Mouse (Mus musculus) MEL (cell line): ENCODE measurements around the gene Snap25. TPM values are rescaled to one million over a fixed set of nuclear protein-coding genes. Genes with fewer than 3 reads are reported as not detected.

ENCODE experiments used
- polyA plus RNA-seq, 2 experiments: library from polyadenylated mRNA; stranded (reverse) in 1 of 2; unstranded in 1 of 2; fragments of >175 nt in 1 of 2; fragments of >200 nt in 1 of 2; gene quantifications; 2 replicates each; pipeline versions ENCODE4 v1.2.1 to v1.2.4; 2012; ENCODE audit warnings: low replicate concordance in 2 of 2, low read depth in 1 of 2; ENCODE audit not compliant: insufficient read length in 2 of 2, insufficient read depth in 1 of 2, missing spikeins in 1 of 2
- total RNA-seq: library from RNA; depleted of rRNA; stranded (reverse); fragments of 300-350 nt; gene quantifications from 2 replicates; pipeline ENCODE4 v1.2.3, GENCODE M21; 2012; rRNA removed

Snap25 gene
- total and polyA plus RNA-seq, 3 experiments = not detected

Other genes starting within 250 kb of the Snap25 start
- not detected in 2 replicates for gene Ankef1, start 211.5 kb upstream of the Snap25 start, total RNA-seq
- not detected for gene Ankef1, start 211.5 kb upstream of the Snap25 start, polyA plus RNA-seq
- not detected in 2 replicates for gene AL731706.2, start 172.2 kb downstream of the Snap25 start, total RNA-seq
- 10 to 100 TPM in 1 of 2 experiments, not detected in 1; 51.2 TPM for gene AL731706.2, start 172.2 kb downstream of the Snap25 start, polyA plus RNA-seq
- gene Slx4ip, start 177.8 kb downstream of the Snap25 start, total RNA-seq = 1.1 and 1.3 TPM in 2 replicates
- 1 to 10 TPM in 1 of 2 experiments, not detected in 1; 2.5 TPM for gene Slx4ip, start 177.8 kb downstream of the Snap25 start, polyA plus RNA-seq
- 14.2 and 16.3 TPM in 2 replicates for gene AL731706.1, start 177.9 kb downstream of the Snap25 start, total RNA-seq
- gene AL731706.1, start 177.9 kb downstream of the Snap25 start, polyA plus RNA-seq = 10 to 100 TPM in 1 of 2 experiments, not detected in 1; 13.5 TPM
- gene Mkks, start 177.9 kb downstream of the Snap25 start, total RNA-seq = 3.4 and 4.0 TPM in 2 replicates
- 1 to 10 TPM in 1 of 2 experiments, not detected in 1; 5.1 TPM for gene Mkks, start 177.9 kb downstream of the Snap25 start, polyA plus RNA-seq